Mouse (Mus musculus) embryonic facial prominence, embryonic 10.5 days (tissue): ENCODE data around the gene Acrbp. TPM values are rescaled to one million over a fixed set of nuclear protein-coding genes. Genes with fewer than 3 reads are reported as not detected.

Source experiments
- microRNA-seq: library from miRNA; unstranded; fragments of <30 nt; microRNA quantifications from one replicate; pipeline ENCODE4, GENCODE M21; 2017
- polyA plus RNA-seq: library from polyadenylated mRNA; unstranded; fragments of >200 nt; fragmentation: Nextera tagmentation; extraction: Ambion mirVana; gene quantifications from 2 replicates; pipeline ENCODE4 v1.2.1, GENCODE M21; 2016

Acrbp gene
- polyA plus RNA-seq, 1 experiment from 2014 or later, result 15.9 TPM

Small RNA genes within 50 kb of the gene (microRNA-seq; reads per million reads assigned to microRNA genes)
- gene Mir7045, result not detected

Other genes starting within 250 kb of the Acrbp start
- gene Spsb2, start 241.0 kb upstream of the Acrbp start, polyA plus RNA-seq, result 7.1 and 8.3 TPM in 2 replicates
- 829 and 899 TPM in 2 replicates for gene Tpi1, start 235.4 kb upstream of the Acrbp start, polyA plus RNA-seq
- 191 and 212 TPM in 2 replicates for gene Usp5, start 220.2 kb upstream of the Acrbp start, polyA plus RNA-seq
- gene Cdca3, start 220.1 kb upstream of the Acrbp start, polyA plus RNA-seq, result 225 and 238 TPM in 2 replicates
- gene Gnb3, start 209.4 kb upstream of the Acrbp start, polyA plus RNA-seq, result 0.60 and 0.97 TPM in 2 replicates
- gene P3h3, start 191.9 kb upstream of the Acrbp start, polyA plus RNA-seq, result 12.2 and 17.0 TPM in 2 replicates
- 1.3 and 1.4 TPM in 2 replicates for gene Gpr162, start 185.7 kb upstream of the Acrbp start, polyA plus RNA-seq
- not detected in 2 replicates for gene Cd4, start 161.5 kb upstream of the Acrbp start, polyA plus RNA-seq
- gene Lag3, start 138.0 kb upstream of the Acrbp start, polyA plus RNA-seq, result 1.2 and 1.6 TPM in 2 replicates
- 203 and 213 TPM in 2 replicates for gene Ptms, start 129.6 kb upstream of the Acrbp start, polyA plus RNA-seq
- 390 and 408 TPM in 2 replicates for gene Mlf2, start 118.3 kb upstream of the Acrbp start, polyA plus RNA-seq
- 137 and 146 TPM in 2 replicates for gene Cops7a, start 84.2 kb upstream of the Acrbp start, polyA plus RNA-seq
- 0.82 and 1.1 TPM in 2 replicates for gene Pianp, start 53.0 kb upstream of the Acrbp start, polyA plus RNA-seq
- gene Zfp384, start 40.5 kb upstream of the Acrbp start, polyA plus RNA-seq, result 9.4 and 11.0 TPM in 2 replicates
- gene Ing4, start 9.9 kb upstream of the Acrbp start, polyA plus RNA-seq, result 125 and 137 TPM in 2 replicates
- 0.10 and 0.21 TPM in 2 replicates for gene Lpar5, start 18.2 kb downstream of the Acrbp start, polyA plus RNA-seq
- 102 and 105 TPM in 2 replicates for gene Chd4, start 46.3 kb downstream of the Acrbp start, polyA plus RNA-seq
- 94.1 and 99.4 TPM in 2 replicates for gene Nop2, start 82.2 kb downstream of the Acrbp start, polyA plus RNA-seq
- gene Iffo1, start 95.6 kb downstream of the Acrbp start, polyA plus RNA-seq, result 11.0 and 11.1 TPM in 2 replicates
- 2,731 and 2,955 TPM in 2 replicates for gene Gapdh, start 116.8 kb downstream of the Acrbp start, polyA plus RNA-seq
- gene Ncapd2, start 142.0 kb downstream of the Acrbp start, polyA plus RNA-seq, result 261 and 263 TPM in 2 replicates
- 207 and 214 TPM in 2 replicates for gene Mrpl51, start 142.1 kb downstream of the Acrbp start, polyA plus RNA-seq
- 2.6 and 3.1 TPM in 2 replicates for gene Vamp1, start 165.9 kb downstream of the Acrbp start, polyA plus RNA-seq
- 0.98 and 1.6 TPM in 2 replicates for gene Tapbpl, start 182.2 kb downstream of the Acrbp start, polyA plus RNA-seq
- 0.95 and 0.98 TPM in 2 replicates for gene Cd27, start 187.3 kb downstream of the Acrbp start, polyA plus RNA-seq
- gene Tuba3a, start 236.4 kb downstream of the Acrbp start, polyA plus RNA-seq, result 0.16 and 0.19 TPM in 2 replicates